Mouse (Mus musculus) lung, adult 2 months (tissue): ENCODE measurements around the gene Fbxl16.

Experiments
- CTCF ChIP-seq: fragments of 200-500 bp; IDR thresholded peaks from 2 replicates; pipeline ENCODE4 v1.5.1; 2011; ENCODE audit warnings: mild to moderate bottlenecking, low read length, control low read depth; ENCODE audit not compliant: insufficient read depth
- POLR2A ChIP-seq: fragments of 200-500 bp; IDR thresholded peaks from 2 replicates; pipeline ENCODE4 v1.6.1; 2011; ENCODE audit warnings: low read depth, mild to moderate bottlenecking, control low read depth, low read length, borderline replicate concordance; ENCODE audit errors: extremely low read depth

DNA sequence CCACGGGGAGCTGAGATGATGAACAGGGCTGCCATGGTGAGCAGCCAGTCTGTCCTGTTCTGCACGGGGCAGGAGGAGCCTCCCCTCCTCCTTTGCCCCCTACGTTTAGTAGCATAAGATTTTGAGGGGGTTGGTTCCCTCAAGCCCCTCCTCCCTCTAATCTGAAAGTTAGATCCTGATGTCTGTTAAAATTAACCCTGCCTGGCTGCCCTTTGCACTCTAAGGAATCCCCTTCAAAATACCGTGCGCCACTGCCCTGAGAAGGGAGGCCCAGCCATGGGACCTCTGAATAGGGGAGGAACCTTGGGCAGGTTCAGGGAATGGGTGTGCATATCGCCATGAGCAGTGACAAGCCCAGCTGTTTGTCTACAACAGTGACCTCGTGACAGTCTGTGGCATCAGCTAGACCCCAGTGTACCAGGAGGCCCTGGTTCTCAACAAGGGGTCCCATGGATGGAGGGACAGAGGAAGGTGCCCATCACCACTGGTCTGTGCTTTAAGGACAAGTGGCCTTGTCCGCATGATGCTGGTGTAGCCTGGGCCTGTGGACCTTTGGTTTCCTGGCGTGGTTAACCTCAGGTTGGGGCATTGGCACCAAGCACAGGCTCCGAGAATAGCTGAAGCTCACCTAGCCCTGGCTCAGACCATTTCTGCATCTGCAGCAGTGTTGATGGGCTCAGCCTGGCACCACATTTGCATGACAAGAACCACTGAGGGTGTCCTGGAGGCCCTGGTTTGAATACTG, 33.4 kb upstream of the Fbxl16 start:
- no peak for TF ChIP-seq POLR2A
- TF ChIP-seq CTCF = no peak
